Mouse (Mus musculus): ENCODE results near the gene Cdk1. TPM values are rescaled to one million over a fixed set of nuclear protein-coding genes. Genes with fewer than 3 reads are reported as not detected.

Gene Cdk1
- total and polyA plus RNA-seq, 3 experiments, result 221 to 768 (median 244) TPM

DNA sequence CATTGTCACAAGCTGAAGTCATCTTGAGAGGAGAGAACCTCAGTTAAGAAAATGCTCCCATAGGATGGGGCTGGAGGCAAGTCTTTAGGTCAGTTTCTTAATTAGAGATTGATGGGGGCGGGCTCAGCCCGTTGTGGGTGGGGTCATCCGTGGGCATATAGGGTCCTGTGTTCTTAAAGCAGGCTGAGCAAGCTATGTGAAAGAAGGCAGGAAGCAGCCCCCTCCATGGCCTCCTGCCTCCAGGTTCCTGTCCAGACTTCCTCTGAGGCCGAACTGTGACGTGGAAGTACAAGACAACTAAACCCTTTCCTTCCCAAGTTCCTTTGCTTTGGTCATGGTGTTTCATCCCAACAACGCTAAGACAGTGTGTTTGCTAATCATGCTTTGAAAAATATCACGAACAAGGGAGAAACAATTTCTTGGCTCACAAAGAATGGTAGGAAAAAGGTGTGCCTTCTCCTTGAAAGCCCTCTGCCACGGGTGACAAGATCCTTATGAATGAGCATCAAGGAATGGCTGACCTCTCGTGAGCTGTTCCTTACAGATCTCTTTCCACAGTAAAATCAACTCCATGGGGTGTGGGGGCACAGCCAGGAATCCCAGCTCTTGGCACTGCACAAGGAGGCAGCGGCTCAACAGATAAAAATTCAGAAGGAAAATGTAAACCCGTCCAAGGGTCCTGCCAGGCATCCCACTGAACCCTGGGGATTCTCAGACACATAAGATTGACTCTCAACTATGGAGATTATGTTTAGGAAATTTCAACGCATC is 1.5 kb downstream of the Cdk1 start:
- Histone ChIP-seq H3K27ac (ENCODE audit: insufficient read depth, low read depth) (no peak overlapping the region), H3K79me2 (replicated peaks; ENCODE audit: control insufficient read depth, extremely low read depth, insufficient read depth, poor library complexity, severe bottlenecking) (peaks cover 64% of the 10 kb centered on the region), H3K4me1 (ENCODE audit: control insufficient read depth in 1 of 2, insufficient read depth in 2 of 2) (peaks cover 7 to 45% of the 10 kb centered on the region in 2 experiments), H3K4me2 (ENCODE audit: insufficient read depth, low read depth, poor library complexity, severe bottlenecking) (peak overlapping the region; percentile 94), H3K36me3 (replicated peaks in 1 of 2; ENCODE audit: control insufficient read depth in 1 of 2, insufficient read depth in 1 of 2, low read length in 1 of 2) (peaks cover 32 to 45% of the 10 kb centered on the region in 2 experiments), H3K27me3 (replicated peaks) (no peaks in the 10 kb centered on the region), H3K9ac (ENCODE audit: insufficient read depth, low read depth) (peak overlapping the region; percentile 97), H3K9me3 (replicated peaks; ENCODE audit: low read length) (no peaks in the 10 kb centered on the region), H3K4me3 (replicated peaks in 1 of 3; ENCODE audit: low read depth in 2 of 3, low read length in 2 of 3, poor library complexity in 1 of 3) (peak overlapping the region; percentile 67 to 96 (median 87))
- TF ChIP-seq CHD2 (IDR thresholded peaks at IDR 0.05; ENCODE audit: low read length) (no peak), POLR2A (IDR thresholded peaks at IDR 0.05; ENCODE audit: low read depth, low read length) (0 out of 2 replicates have a peak, but pooled peaks have one; percentile 38), SIN3A (IDR thresholded peaks at IDR 0.05; ENCODE audit: low read length) (peak; percentile 43)
- dilution Hi-C loops (cut with MboI; ENCODE audit: extremely low pct_ligation_motif_present, extremely low pct_unique_long_range_greater_than_20kb, low sequenced_read_pairs), result no loop called here
- no peak for DNase-seq (ENCODE audit: extremely low read depth)
- in situ Hi-C loops (cut with MboI; ENCODE audit: low pct_ligation_motif_present, low pct_unique_long_range_greater_than_20kb, low sequenced_read_pairs), result no loop called here

GRCm38 (mm10) chr10:69348206-69348605 is 4.5 kb downstream of the Cdk1 start:
- Histone ChIP-seq H3K79me2 (replicated peaks; ENCODE audit: control insufficient read depth, extremely low read depth, insufficient read depth, poor library complexity, severe bottlenecking) (peaks cover 88% of the 10 kb centered on the region), H3K9ac (ENCODE audit: insufficient read depth, low read depth) (no peak overlapping the region), H3K4me1 (ENCODE audit: control insufficient read depth in 1 of 2, insufficient read depth in 2 of 2) (peaks cover 10 to 75% of the 10 kb centered on the region in 2 experiments), H3K36me3 (replicated peaks in 1 of 2; ENCODE audit: control insufficient read depth in 1 of 2, insufficient read depth in 1 of 2, low read length in 1 of 2) (peaks cover 59 to 76% of the 10 kb centered on the region in 2 experiments), H3K27ac (ENCODE audit: insufficient read depth, low read depth) (no peak overlapping the region), H3K27me3 (replicated peaks) (no peaks in the 10 kb centered on the region), H3K4me2 (ENCODE audit: insufficient read depth, low read depth, poor library complexity, severe bottlenecking) (no peak overlapping the region), H3K9me3 (replicated peaks; ENCODE audit: low read length) (no peaks in the 10 kb centered on the region), H3K4me3 (replicated peaks in 1 of 3; ENCODE audit: low read depth in 2 of 3, low read length in 2 of 3, poor library complexity in 1 of 3) (no peak overlapping the region)
- in situ Hi-C loops (cut with MboI; ENCODE audit: low pct_ligation_motif_present, low pct_unique_long_range_greater_than_20kb, low sequenced_read_pairs), result no loop called here
- DNase-seq (ENCODE audit: extremely low read depth), result no peak
- TF ChIP-seq ZC3H11A (IDR thresholded peaks at IDR 0.05; ENCODE audit: low read depth, low read length) (no peak), CHD2 (IDR thresholded peaks at IDR 0.05; ENCODE audit: low read length) (no peak), USF1 (IDR thresholded peaks at IDR 0.05; ENCODE audit: low read depth, low read length) (no peak), ZMIZ1 (IDR thresholded peaks at IDR 0.05; ENCODE audit: low read depth, low read length) (no peak)
- dilution Hi-C loops (cut with MboI; ENCODE audit: extremely low pct_ligation_motif_present, extremely low pct_unique_long_range_greater_than_20kb, low sequenced_read_pairs), result no loop called here

GRCm38 (mm10) chr10:69342328-69342727 is 10.4 kb downstream of the Cdk1 start:
- no peak overlapping the region for H3K4me3 ChIP-seq (replicated peaks in 1 of 3; ENCODE audit: low read depth in 2 of 3, low read length in 2 of 3, poor library complexity in 1 of 3)
- DNase-seq (ENCODE audit: extremely low read depth), result no peak
- peaks cover 45% of the 10 kb centered on the region for H3K79me2 ChIP-seq (replicated peaks; ENCODE audit: control insufficient read depth, extremely low read depth, insufficient read depth, poor library complexity, severe bottlenecking)
- H3K27me3 ChIP-seq (replicated peaks), result no peaks in the 10 kb centered on the region
- peaks cover 3 to 45% of the 10 kb centered on the region in 2 experiments; a peak in 3 of 4 replicates for H3K4me1 ChIP-seq (ENCODE audit: control insufficient read depth in 1 of 2, insufficient read depth in 2 of 2)
- TF ChIP-seq KAT2A (IDR thresholded peaks at IDR 0.05; ENCODE audit: insufficient replicate concordance, low read length) (no peak), CHD1 (IDR thresholded peaks at IDR 0.05; ENCODE audit: low read depth, low read length) (no peak), RCOR1 (conservative IDR thresholded peaks at IDR 0.05; ENCODE audit: low read depth, low read length) (no peak), ZNF384 (IDR thresholded peaks at IDR 0.05; ENCODE audit: low read depth, low read length) (no peak)
- no peak overlapping the region for H3K4me2 ChIP-seq (ENCODE audit: insufficient read depth, low read depth, poor library complexity, severe bottlenecking)
- peaks cover 80 to 100% of the 10 kb centered on the region in 2 experiments for H3K36me3 ChIP-seq (replicated peaks in 1 of 2; ENCODE audit: control insufficient read depth in 1 of 2, insufficient read depth in 1 of 2, low read length in 1 of 2)
- no peaks in the 10 kb centered on the region for H3K9me3 ChIP-seq (replicated peaks; ENCODE audit: low read length)
- in situ Hi-C loops (cut with MboI; ENCODE audit: low pct_ligation_motif_present, low pct_unique_long_range_greater_than_20kb, low sequenced_read_pairs), result no loop called here
- dilution Hi-C loops (cut with MboI; ENCODE audit: extremely low pct_ligation_motif_present, extremely low pct_unique_long_range_greater_than_20kb, low sequenced_read_pairs), result no loop called here
- no peak overlapping the region for H3K9ac ChIP-seq (ENCODE audit: insufficient read depth, low read depth)
- H3K27ac ChIP-seq (ENCODE audit: insufficient read depth, low read depth), result no peak overlapping the region
